Mouse (Mus musculus): ENCODE results near the gene Sowaha. TPM values are rescaled to one million over a fixed set of nuclear protein-coding genes. Genes with fewer than 3 reads are reported as not detected.
A peak's percentile ranks its signal among the peaks of the same experiment; 100 is the strongest.

Sowaha gene
- polyA plus RNA-seq, 1 experiment from 2014 or later = 1.9 TPM

GRCm38 (mm10) chr11:53502039-53502765, 22.1 kb upstream of the Sowaha start:
- no peak overlapping the region for H3K4me3 ChIP-seq
- 80% methylated on average over 8 of the region's 8 CpGs for WGBS
- no peaks in the 10 kb centered on the region for H3K36me3 ChIP-seq
- no peak overlapping the region for H3K9ac ChIP-seq (replicated peaks)
- no peaks in the 10 kb centered on the region for H3K27me3 ChIP-seq
- ATAC-seq (replicated peaks) = no peak
- H3K4me2 ChIP-seq (replicated peaks) = no peak overlapping the region
- H3K27ac ChIP-seq (replicated peaks) = no peak overlapping the region
- no peaks in the 10 kb centered on the region for H3K9me3 ChIP-seq
- H3K4me1 ChIP-seq = peaks cover 12% of the 10 kb centered on the region

- no peak for ATAC-seq (replicated peaks)
- Histone ChIP-seq H3K27me3 (no peaks in the 10 kb centered on the region), H3K4me1 (peaks cover 24% of the 10 kb centered on the region), H3K36me3 (no peaks in the 10 kb centered on the region), H3K27ac (replicated peaks) (no peak overlapping the region), H3K9ac (replicated peaks) (no peak overlapping the region), H3K4me3 (no peak overlapping the region), H3K9me3 (no peaks in the 10 kb centered on the region), H3K4me2 (replicated peaks) (no peak overlapping the region)
- 9% methylated on average over 11 of the region's 11 CpGs for WGBS
Observed at GRCm38 (mm10) chr11:53500569-53500968, 20.5 kb upstream of the Sowaha start.

- no peak overlapping the region for H3K4me3 ChIP-seq
- no peak overlapping the region for H3K9ac ChIP-seq (replicated peaks)
- H3K9me3 ChIP-seq = no peaks in the 10 kb centered on the region
- no peaks in the 10 kb centered on the region for H3K36me3 ChIP-seq
- 58% methylated on average over 6 of the region's 6 CpGs for WGBS
- H3K27ac ChIP-seq (replicated peaks) = no peak overlapping the region
- peaks cover 20% of the 10 kb centered on the region for H3K4me1 ChIP-seq
- 0 out of 2 replicates have a peak, but pooled peaks have one; percentile 26 for ATAC-seq (replicated peaks)
- H3K4me2 ChIP-seq (replicated peaks) = no peak overlapping the region
- no peaks in the 10 kb centered on the region for H3K27me3 ChIP-seq
Observed at GRCm38 (mm10) chr11:53496946-53497345, 16.9 kb upstream of the Sowaha start.

- Histone ChIP-seq H3K9me3 (no peaks in the 10 kb centered on the region), H3K27ac (replicated peaks) (peak overlapping the region; percentile 40; the same call in 1 of the 2 replicates), H3K4me1 (peaks cover 18% of the 10 kb centered on the region), H3K27me3 (no peaks in the 10 kb centered on the region), H3K4me3 (no peak overlapping the region), H3K36me3 (no peaks in the 10 kb centered on the region), H3K4me2 (replicated peaks) (no peak overlapping the region), H3K9ac (replicated peaks) (no peak overlapping the region)
- 6% methylated on average over 6 of the region's 6 CpGs for WGBS
- no peak for ATAC-seq (replicated peaks)
Observed at GRCm38 (mm10) chr11:53495417-53495816, 15.3 kb upstream of the Sowaha start.

GRCm38 (mm10) chr11:53493243-53493955, 13.3 kb upstream of the Sowaha start:
- no peaks in the 10 kb centered on the region for H3K27me3 ChIP-seq
- no peak overlapping the region for H3K4me3 ChIP-seq
- H3K4me2 ChIP-seq (replicated peaks) = no peak overlapping the region
- H3K4me1 ChIP-seq = peaks cover 18% of the 10 kb centered on the region
- no peaks in the 10 kb centered on the region for H3K36me3 ChIP-seq
- no peak overlapping the region for H3K27ac ChIP-seq (replicated peaks)
- H3K9me3 ChIP-seq = no peaks in the 10 kb centered on the region
- 22% methylated on average over 3 of the region's 3 CpGs for WGBS
- no peak; the same call in 1 of the 2 replicates for ATAC-seq (replicated peaks)
- H3K9ac ChIP-seq (replicated peaks) = no peak overlapping the region

- Histone ChIP-seq H3K9me3 (no peaks in the 10 kb centered on the region), H3K4me1 (peaks cover 23% of the 10 kb centered on the region), H3K4me3 (no peak overlapping the region), H3K9ac (replicated peaks) (no peak overlapping the region), H3K4me2 (replicated peaks) (no peak overlapping the region), H3K27ac (replicated peaks) (no peak overlapping the region; the same call in 1 of the 2 replicates), H3K27me3 (no peaks in the 10 kb centered on the region; the same call in 1 of the 2 replicates), H3K36me3 (no peaks in the 10 kb centered on the region)
- no peak for ATAC-seq (replicated peaks)
- WGBS = 2% methylated on average over 8 of the region's 8 CpGs
Observed at GRCm38 (mm10) chr11:53491954-53492401, 11.9 kb upstream of the Sowaha start.

- 59% methylated on average over 9 of the region's 9 CpGs for WGBS
Observed at GRCm38 (mm10) chr11:53489421-53489820, 9.3 kb upstream of the Sowaha start.

GRCm38 (mm10) chr11:53489007-53489406, 8.9 kb upstream of the Sowaha start:
- no peak overlapping the region for H3K9ac ChIP-seq (replicated peaks)
- no peaks in the 10 kb centered on the region for H3K9me3 ChIP-seq
- 90% methylated on average over 5 of the region's 5 CpGs for WGBS
- no peak for ATAC-seq (replicated peaks)
- H3K4me1 ChIP-seq = peaks cover 8% of the 10 kb centered on the region; the same call in 1 of the 2 replicates
- H3K36me3 ChIP-seq = no peaks in the 10 kb centered on the region
- no peak overlapping the region for H3K4me2 ChIP-seq (replicated peaks)
- H3K27ac ChIP-seq (replicated peaks) = no peak overlapping the region
- H3K4me3 ChIP-seq = no peak overlapping the region
- H3K27me3 ChIP-seq = no peaks in the 10 kb centered on the region; the same call in 1 of the 2 replicates

More at GRCm38 (mm10) chr11:53489421-53489820, 9.3 kb upstream of the Sowaha start:
- Histone ChIP-seq H3K36me3 (no peaks in the 10 kb centered on the region), H3K27me3 (no peaks in the 10 kb centered on the region; the same call in 1 of the 2 replicates), H3K4me2 (replicated peaks) (no peak overlapping the region), H3K9ac (replicated peaks) (no peak overlapping the region), H3K27ac (replicated peaks) (no peak overlapping the region), H3K4me3 (no peak overlapping the region), H3K9me3 (no peaks in the 10 kb centered on the region), H3K4me1 (peaks cover 8% of the 10 kb centered on the region; the same call in 1 of the 2 replicates)
- ATAC-seq (replicated peaks) = no peak

GRCm38 (mm10) chr11:53486822-53487594, 6.9 kb upstream of the Sowaha start:
- peaks cover 8% of the 10 kb centered on the region; the same call in 1 of the 2 replicates for H3K4me1 ChIP-seq
- H3K27me3 ChIP-seq = no peaks in the 10 kb centered on the region; the same call in 1 of the 2 replicates
- peak; percentile 57; the same call in 1 of the 2 replicates for ATAC-seq (replicated peaks)

GRCm38 (mm10) chr11:53486351-53486750, 6.3 kb upstream of the Sowaha start:
- Histone ChIP-seq H3K27me3 (peaks cover 2% of the 10 kb centered on the region; the same call in 1 of the 2 replicates), H3K36me3 (no peaks in the 10 kb centered on the region), H3K4me3 (no peak overlapping the region), H3K27ac (replicated peaks) (no peak overlapping the region), H3K4me1 (peaks cover 5% of the 10 kb centered on the region; the same call in 1 of the 2 replicates), H3K9me3 (no peaks in the 10 kb centered on the region), H3K4me2 (replicated peaks) (no peak overlapping the region), H3K9ac (replicated peaks) (no peak overlapping the region)
- 77% methylated on average over 3 of the region's 3 CpGs for WGBS
- ATAC-seq (replicated peaks) = no peak

More at GRCm38 (mm10) chr11:53486822-53487594, 6.9 kb upstream of the Sowaha start:
- H3K9me3 ChIP-seq = no peaks in the 10 kb centered on the region
- H3K36me3 ChIP-seq = no peaks in the 10 kb centered on the region
- H3K9ac ChIP-seq (replicated peaks) = no peak overlapping the region; the same call in 1 of the 2 replicates
- 16% methylated on average over 27 of the region's 27 CpGs for WGBS
- H3K4me3 ChIP-seq = peak overlapping the region; percentile 22
- peak overlapping the region; percentile 42 for H3K4me2 ChIP-seq (replicated peaks)
- no peak overlapping the region for H3K27ac ChIP-seq (replicated peaks)

GRCm38 (mm10) chr11:53485719-53486118, 5.6 kb upstream of the Sowaha start:
- H3K4me2 ChIP-seq (replicated peaks) = no peak overlapping the region
- no peaks in the 10 kb centered on the region for H3K36me3 ChIP-seq
- no peak overlapping the region for H3K9ac ChIP-seq (replicated peaks)
- 45% methylated on average over 3 of the region's 3 CpGs for WGBS
- peaks cover 5% of the 10 kb centered on the region; the same call in 1 of the 2 replicates for H3K4me1 ChIP-seq
- H3K27ac ChIP-seq (replicated peaks) = no peak overlapping the region
- ATAC-seq (replicated peaks) = no peak
- peaks cover 5% of the 10 kb centered on the region; the same call in 1 of the 2 replicates for H3K27me3 ChIP-seq
- no peaks in the 10 kb centered on the region for H3K9me3 ChIP-seq
- no peak overlapping the region for H3K4me3 ChIP-seq

Data from forebrain, embryonic 15.5 days (tissue).